Mouse (Mus musculus) neural tube, embryonic 13.5 days (tissue): Measurements from ENCODE around the gene Stxbp3. TPM values are rescaled to one million over a fixed set of nuclear protein-coding genes. Genes with fewer than 3 reads are reported as not detected.

ENCODE experiments used
- ATAC-seq: fragments of 200-750 bp; cut with Nextera tagmentation; 2 replicates; pipeline ENCODE4 v1.8.0; 2017; ENCODE audit warnings: low read depth, mild to moderate bottlenecking, moderate TSS enrichment, moderate library complexity
- H3K27ac ChIP-seq: fragments of 300-500 bp; sonication (generic); replicated peaks from 2 replicates; pipeline ENCODE4 v1.5.1; 2015; ENCODE audit warnings: moderate library complexity, mild to moderate bottlenecking, inconsistent platforms
- H3K27me3 ChIP-seq: fragments of 300-500 bp; sonication (generic); 2 replicates; pipeline ENCODE4 v1.6.1; 2015; ENCODE audit warnings: mild to moderate bottlenecking, inconsistent platforms
- H3K36me3 ChIP-seq: fragments of 300-500 bp; sonication (generic); 2 replicates; pipeline ENCODE4 v1.6.1; 2015; ENCODE audit warnings: mild to moderate bottlenecking, inconsistent platforms
- H3K4me1 ChIP-seq: fragments of 300-500 bp; sonication (generic); replicated peaks from 2 replicates; pipeline ENCODE4 v1.6.1; 2015; ENCODE audit warnings: inconsistent platforms
- H3K4me2 ChIP-seq: fragments of 300-500 bp; sonication (generic); 2 replicates; pipeline ENCODE4 v1.6.1; 2015; ENCODE audit warnings: inconsistent platforms, mild to moderate bottlenecking, moderate library complexity
- H3K4me3 ChIP-seq: fragments of 300-500 bp; sonication (generic); 2 replicates; pipeline ENCODE4 v1.5.1; 2015; ENCODE audit warnings: mild to moderate bottlenecking, inconsistent platforms
- H3K9ac ChIP-seq: fragments of 300-500 bp; sonication (generic); 2 replicates; pipeline ENCODE4 v1.6.1; 2015; ENCODE audit warnings: moderate library complexity, mild to moderate bottlenecking, inconsistent platforms
- H3K9me3 ChIP-seq: fragments of 300-500 bp; sonication (generic); 2 replicates; pipeline ENCODE4 v1.6.1; 2016; ENCODE audit warnings: inconsistent platforms
- WGBS: fragments of 180-500 bp; shearing (Covaris S2); methylation state at CpG from one replicate; pipeline ENCODE4 v1.1.7; 2015; 5-methylcytosine and 5-hydroxymethylcytosine counted together
- polyA plus RNA-seq: library from polyadenylated mRNA; unstranded; fragments of >200 nt; fragmentation: Nextera tagmentation; extraction: Ambion mirVana; gene quantifications from 2 replicates; pipeline ENCODE4 v1.2.1, GENCODE M21; 2015

Gene Stxbp3
- polyA plus RNA-seq, 1 experiment from 2014 or later = 15.9 TPM

GRCm38 (mm10) chr3:108772211-108772610 lies 68.1 kb downstream of the Stxbp3 start:
- H3K36me3 ChIP-seq = no peaks in the 10 kb centered on the region
- H3K27me3 ChIP-seq = no peaks in the 10 kb centered on the region
- 89% methylated on average over 13 of the region's 13 CpGs for WGBS
- ATAC-seq = no peak
- no peak overlapping the region for H3K4me3 ChIP-seq
- no peak overlapping the region for H3K27ac ChIP-seq
- no peak overlapping the region for H3K4me2 ChIP-seq
- H3K9ac ChIP-seq = no peak overlapping the region
- no peaks in the 10 kb centered on the region for H3K9me3 ChIP-seq
- H3K4me1 ChIP-seq = peaks cover 4% of the 10 kb centered on the region; the same call in 1 of the 2 replicates

DNA sequence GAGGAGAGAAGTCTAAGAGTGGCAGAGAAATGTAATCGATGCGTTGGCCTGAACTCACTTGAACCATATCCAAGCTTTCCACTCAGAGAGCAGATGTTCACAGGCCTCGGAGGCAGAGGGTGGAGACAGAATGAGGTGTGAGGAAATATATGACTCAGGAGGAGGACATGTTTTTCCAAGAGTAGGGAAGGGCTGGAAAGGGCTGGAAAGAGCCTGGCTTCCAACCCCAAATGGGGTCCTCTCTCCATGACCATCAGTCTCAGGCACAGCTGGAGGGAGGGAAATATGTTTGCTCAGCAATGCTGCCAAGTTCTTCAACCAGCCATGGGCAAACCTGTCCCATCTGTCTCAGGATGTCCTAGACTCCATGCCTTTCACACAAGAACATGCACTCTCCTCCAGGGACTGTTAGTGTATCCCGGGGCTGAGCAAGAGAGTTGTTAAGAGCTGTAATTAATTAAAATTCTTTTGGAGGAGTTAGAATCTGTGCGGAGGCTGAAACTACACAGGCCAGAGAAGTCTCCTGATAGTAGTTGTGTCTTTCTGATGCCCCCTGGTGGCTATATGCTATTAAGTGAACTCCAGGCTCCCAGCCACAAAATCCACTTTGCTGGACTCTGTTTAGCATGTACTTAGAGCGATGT lies 69.5 kb downstream of the Stxbp3 start:
- Histone ChIP-seq H3K4me2 (no peak overlapping the region), H3K9ac (no peak overlapping the region), H3K4me1 (peaks cover 4% of the 10 kb centered on the region; the same call in 1 of the 2 replicates), H3K4me3 (no peak overlapping the region), H3K27ac (no peak overlapping the region), H3K27me3 (no peaks in the 10 kb centered on the region), H3K36me3 (no peaks in the 10 kb centered on the region), H3K9me3 (no peaks in the 10 kb centered on the region)
- ATAC-seq = peak; percentile 84
- WGBS = 34% methylated on average over 6 of the region's 6 CpGs

GRCm38 (mm10) chr3:108769547-108769946 lies 70.8 kb downstream of the Stxbp3 start:
- WGBS = 77% methylated on average over 6 of the region's 6 CpGs
- Histone ChIP-seq H3K36me3 (no peaks in the 10 kb centered on the region), H3K27ac (no peak overlapping the region), H3K4me3 (no peak overlapping the region), H3K4me2 (no peak overlapping the region), H3K4me1 (peaks cover 4% of the 10 kb centered on the region; the same call in 1 of the 2 replicates), H3K9me3 (no peaks in the 10 kb centered on the region), H3K27me3 (no peaks in the 10 kb centered on the region), H3K9ac (no peak overlapping the region)
- ATAC-seq = no peak

DNA sequence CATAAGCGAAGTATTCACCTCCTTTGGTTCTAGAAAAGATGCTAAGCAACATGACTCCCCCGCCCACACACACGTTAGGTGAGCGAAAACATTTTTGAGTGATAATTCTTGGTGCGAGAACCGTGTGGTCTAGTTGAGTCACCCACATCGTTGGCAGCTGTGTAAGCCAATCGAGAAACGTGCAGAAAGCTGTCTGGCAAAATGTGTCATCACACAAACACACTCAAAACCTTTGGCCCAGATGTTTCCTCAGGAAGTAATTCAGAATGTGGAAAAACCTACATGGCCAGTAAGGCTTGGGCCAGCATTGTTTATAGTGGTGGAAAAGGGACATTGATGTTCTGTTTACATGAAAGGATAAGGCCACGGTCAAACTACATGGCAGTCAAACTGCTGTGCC lies 72.9 kb downstream of the Stxbp3 start:
- no peaks in the 10 kb centered on the region for H3K27me3 ChIP-seq
- WGBS = 87% methylated on average over 10 of the region's 10 CpGs
- H3K4me1 ChIP-seq = peaks cover 4% of the 10 kb centered on the region; the same call in 1 of the 2 replicates
- no peak overlapping the region for H3K4me3 ChIP-seq
- H3K36me3 ChIP-seq = no peaks in the 10 kb centered on the region
- H3K27ac ChIP-seq = no peak overlapping the region
- no peak overlapping the region for H3K9ac ChIP-seq
- no peaks in the 10 kb centered on the region for H3K9me3 ChIP-seq
- ATAC-seq = no peak
- no peak overlapping the region for H3K4me2 ChIP-seq

DNA sequence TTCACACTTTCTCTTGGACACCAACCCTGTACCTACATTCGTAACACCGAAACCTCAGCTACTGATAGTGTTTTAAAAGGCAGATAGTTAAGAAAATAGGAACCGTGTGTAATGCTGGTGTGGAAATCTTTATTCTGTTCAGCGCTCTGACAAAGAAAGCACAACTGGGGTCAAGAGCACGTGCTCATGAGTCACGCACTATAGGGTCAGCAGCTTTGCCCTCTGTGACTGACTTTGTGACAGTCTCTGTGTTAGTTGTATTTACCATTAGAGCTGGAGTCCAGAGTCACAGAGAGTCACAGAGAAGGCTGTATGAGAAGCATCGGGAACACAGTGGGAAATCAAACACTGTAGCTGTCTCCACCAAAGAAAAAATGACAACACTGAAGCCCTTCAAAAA lies 73.4 kb downstream of the Stxbp3 start:
- ATAC-seq = no peak
- 76% methylated on average over 7 of the region's 7 CpGs for WGBS
- no peak overlapping the region for H3K27ac ChIP-seq
- no peaks in the 10 kb centered on the region for H3K36me3 ChIP-seq
- no peak overlapping the region for H3K4me2 ChIP-seq
- no peaks in the 10 kb centered on the region for H3K9me3 ChIP-seq
- H3K9ac ChIP-seq = no peak overlapping the region
- H3K4me3 ChIP-seq = no peak overlapping the region
- H3K4me1 ChIP-seq = peaks cover 4% of the 10 kb centered on the region; the same call in 1 of the 2 replicates
- H3K27me3 ChIP-seq = no peaks in the 10 kb centered on the region

GRCm38 (mm10) chr3:108765476-108765875 lies 74.8 kb downstream of the Stxbp3 start:
- 85% methylated on average over 7 of the region's 7 CpGs for WGBS

DNA sequence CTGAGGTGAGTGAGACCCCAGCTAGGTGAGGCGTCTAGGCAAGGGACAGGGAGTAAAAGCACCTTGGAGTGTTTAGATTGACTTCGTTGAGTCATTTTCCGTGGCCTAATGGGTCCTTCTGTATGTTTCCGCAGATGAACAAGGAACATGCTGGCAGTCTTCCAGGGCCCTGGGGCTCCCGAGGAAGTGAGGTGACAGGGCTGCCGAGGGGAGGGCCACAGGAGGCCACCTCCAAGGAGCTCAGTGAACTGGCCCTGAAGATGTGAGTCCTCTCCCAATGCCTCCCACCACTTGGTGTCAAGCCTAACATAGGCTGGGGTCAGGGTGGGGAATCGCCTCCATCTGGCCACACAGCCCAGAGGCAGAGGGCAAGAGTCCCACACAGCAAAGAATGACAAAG lies 75.3 kb downstream of the Stxbp3 start:
- H3K4me3 ChIP-seq = no peak overlapping the region
- 62% methylated on average over 7 of the region's 7 CpGs for WGBS
- no peak overlapping the region for H3K27ac ChIP-seq
- H3K9ac ChIP-seq = no peak overlapping the region
- H3K36me3 ChIP-seq = no peaks in the 10 kb centered on the region
- 0 out of 2 replicates have a peak, but pooled peaks cover 1% of the 10 kb centered on the region for H3K4me1 ChIP-seq
- no peaks in the 10 kb centered on the region for H3K9me3 ChIP-seq
- ATAC-seq = no peak
- no peak overlapping the region for H3K4me2 ChIP-seq
- H3K27me3 ChIP-seq = no peaks in the 10 kb centered on the region

More at GRCm38 (mm10) chr3:108765476-108765875, 74.8 kb downstream of the Stxbp3 start:
- no peaks in the 10 kb centered on the region for H3K36me3 ChIP-seq
- H3K9me3 ChIP-seq = no peaks in the 10 kb centered on the region
- no peak overlapping the region for H3K9ac ChIP-seq
- no peak overlapping the region for H3K27ac ChIP-seq
- no peaks in the 10 kb centered on the region for H3K4me1 ChIP-seq
- H3K4me3 ChIP-seq = no peak overlapping the region
- H3K27me3 ChIP-seq = no peaks in the 10 kb centered on the region
- ATAC-seq = no peak
- H3K4me2 ChIP-seq = no peak overlapping the region

GRCm38 (mm10) chr3:108763691-108764090 lies 76.6 kb downstream of the Stxbp3 start:
- Histone ChIP-seq H3K4me3 (no peak overlapping the region), H3K36me3 (no peaks in the 10 kb centered on the region), H3K4me2 (no peak overlapping the region), H3K9ac (no peak overlapping the region), H3K27ac (no peak overlapping the region), H3K9me3 (no peaks in the 10 kb centered on the region), H3K4me1 (0 out of 2 replicates have a peak, but pooled peaks cover 6% of the 10 kb centered on the region), H3K27me3 (no peaks in the 10 kb centered on the region)
- no peak for ATAC-seq
- 85% methylated on average over 2 of the region's 2 CpGs for WGBS

- Histone ChIP-seq H3K9ac (no peak overlapping the region), H3K27me3 (no peaks in the 10 kb centered on the region), H3K36me3 (no peaks in the 10 kb centered on the region), H3K4me3 (no peak overlapping the region), H3K4me1 (0 out of 2 replicates have a peak, but pooled peaks cover 6% of the 10 kb centered on the region), H3K9me3 (no peaks in the 10 kb centered on the region), H3K27ac (no peak overlapping the region), H3K4me2 (no peak overlapping the region)
- no peak for ATAC-seq
- WGBS = 86% methylated on average over 7 of the region's 7 CpGs
Observed at GRCm38 (mm10) chr3:108762597-108763111, 77.7 kb downstream of the Stxbp3 start.

DNA sequence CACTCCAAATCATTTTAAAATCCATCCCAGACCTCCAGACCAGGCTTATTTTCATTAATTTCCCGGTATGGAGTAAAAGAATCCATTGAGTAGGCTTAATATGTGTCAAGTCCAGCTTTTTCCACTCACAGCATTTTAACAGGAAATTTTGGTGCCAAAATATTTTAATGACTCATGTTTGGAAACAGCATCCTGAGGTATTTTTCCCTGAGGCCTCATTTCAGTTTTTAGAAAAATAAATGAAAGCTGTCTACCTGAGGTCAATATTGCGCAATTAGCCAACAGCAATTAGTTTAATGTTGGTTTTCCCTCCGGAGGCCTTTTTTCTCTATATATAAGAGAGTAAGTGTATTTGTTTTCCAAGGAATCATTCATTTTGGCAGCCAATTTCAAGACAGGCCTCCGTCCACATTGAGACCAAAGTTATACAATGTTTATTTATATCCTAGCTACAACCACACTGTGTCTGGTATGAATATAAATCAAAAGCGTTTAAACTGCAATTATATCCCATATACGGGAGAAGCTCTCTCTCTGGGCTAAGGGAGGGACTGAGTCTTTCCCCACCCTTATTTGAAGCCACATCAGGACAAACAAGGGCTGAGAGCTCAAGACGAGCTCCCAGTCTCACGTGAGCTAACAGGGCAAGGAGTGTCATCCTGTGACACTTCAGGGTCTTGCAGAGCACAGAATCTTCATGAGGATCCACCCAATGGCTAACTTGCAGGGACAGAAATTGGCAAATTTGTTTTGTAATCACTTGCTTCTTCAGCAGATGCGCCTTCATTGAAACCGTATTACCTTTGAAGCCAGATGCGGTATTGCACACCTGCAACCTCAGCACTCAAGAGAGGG lies 80.5 kb downstream of the Stxbp3 start:
- no peak overlapping the region for H3K4me2 ChIP-seq
- H3K9me3 ChIP-seq = no peaks in the 10 kb centered on the region
- H3K36me3 ChIP-seq = no peaks in the 10 kb centered on the region
- no peak overlapping the region for H3K9ac ChIP-seq
- H3K27me3 ChIP-seq = no peaks in the 10 kb centered on the region
- WGBS = 72% methylated on average over 11 of the region's 11 CpGs
- 0 out of 2 replicates have a peak, but pooled peaks cover 6% of the 10 kb centered on the region for H3K4me1 ChIP-seq
- H3K27ac ChIP-seq = no peak overlapping the region
- ATAC-seq = no peak
- H3K4me3 ChIP-seq = no peak overlapping the region

GRCm38 (mm10) chr3:108757570-108757969 lies 82.8 kb downstream of the Stxbp3 start:
- Histone ChIP-seq H3K4me3 (no peak overlapping the region), H3K9me3 (no peaks in the 10 kb centered on the region), H3K4me1 (0 out of 2 replicates have a peak, but pooled peaks cover 6% of the 10 kb centered on the region), H3K27me3 (no peaks in the 10 kb centered on the region), H3K9ac (no peak overlapping the region), H3K4me2 (no peak overlapping the region), H3K36me3 (no peaks in the 10 kb centered on the region), H3K27ac (no peak overlapping the region)
- 85% methylated on average over 9 of the region's 9 CpGs for WGBS
- ATAC-seq = no peak

- Histone ChIP-seq H3K27ac (no peak overlapping the region), H3K4me1 (0 out of 2 replicates have a peak, but pooled peaks cover 6% of the 10 kb centered on the region), H3K27me3 (no peaks in the 10 kb centered on the region), H3K4me2 (no peak overlapping the region), H3K9me3 (no peaks in the 10 kb centered on the region), H3K9ac (no peak overlapping the region), H3K4me3 (no peak overlapping the region), H3K36me3 (no peaks in the 10 kb centered on the region)
- no peak for ATAC-seq
- WGBS = 81% methylated on average over 1 of the region's 1 CpGs
Observed at GRCm38 (mm10) chr3:108756131-108756530, 84.2 kb downstream of the Stxbp3 start.
